Mouse (Mus musculus): ENCODE measurements around the gene Pitpnb.

GRCm38 (mm10) chr5:111344721-111345400 is 14.3 kb downstream of the Pitpnb start:
- TF ChIP-seq CTCF (IDR thresholded peaks at IDR 0.05; ENCODE audit: borderline replicate concordance, insufficient read depth, low read length) (no peak), POLR2A (IDR thresholded peaks at IDR 0.05; ENCODE audit: low read depth, low read length) (no peak)
